Mouse (Mus musculus): ENCODE data around the gene Ghrh. TPM values are rescaled to one million over a fixed set of nuclear protein-coding genes. Genes with fewer than 3 reads are reported as not detected.

Gene Ghrh
- not detected in 2 replicates for total RNA-seq (2014; rRNA removed; ENCODE audit: low replicate concordance)
- not detected in 2 replicates for polyA plus RNA-seq (2015; fragmentation: Nextera tagmentation; extraction: Ambion mirVana)

- H3K9ac ChIP-seq (replicated peaks; ENCODE audit: low read depth, low read length): no peak within 1 kb of the TSS
- no peaks in the 10 kb centered on the region for H3K4me1 ChIP-seq (ENCODE audit: control insufficient read depth, insufficient read depth)
These were observed at the start of gene Ghrh for GRCm38 (mm10) chr2:157347361-157348159. Gene Ghrh (minus strand): TSS chr2:157347506.

GRCm38 (mm10) chr2:157395960-157396359 is 48.7 kb upstream of the Ghrh start:
- peaks cover 29% of the 10 kb centered on the region for H3K36me3 ChIP-seq (replicated peaks; ENCODE audit: control insufficient read depth, insufficient read depth, low read length)
- H3K27ac ChIP-seq (ENCODE audit: low read depth): peak overlapping the region; percentile 48
- H3K27me3 ChIP-seq (ENCODE audit: control insufficient read depth, insufficient read depth, low read length): no peaks in the 10 kb centered on the region
- no peaks in the 10 kb centered on the region for H3K9me3 ChIP-seq (replicated peaks; ENCODE audit: control insufficient read depth, low read length)
- no peak overlapping the region for H3K4me3 ChIP-seq (ENCODE audit: low read depth, low read length)
- no peak overlapping the region for H3K9ac ChIP-seq (replicated peaks; ENCODE audit: low read depth, low read length)
- no peaks in the 10 kb centered on the region for H3K4me1 ChIP-seq (ENCODE audit: control insufficient read depth, insufficient read depth)
- ATAC-seq (ENCODE audit: insufficient read depth, low read depth) (no peak), DNase-seq (ENCODE audit: low spot score) (no peak)
- 55% methylated on average over 13 of the region's 13 CpGs for WGBS
- peak overlapping the region; percentile 19; the same call in 1 of the 2 replicates for H3K4me2 ChIP-seq (ENCODE audit: low read depth, low read length)
- TF ChIP-seq CTCF (IDR thresholded peaks at IDR 0.05; ENCODE audit: low read depth): no peak
- TF ChIP-seq EP300 (IDR thresholded peaks at IDR 0.05; ENCODE audit: low read depth): no peak

More at GRCm38 (mm10) chr2:157347361-157348159, at the start of gene Ghrh:
- Histone ChIP-seq H3K36me3 (replicated peaks; ENCODE audit: control insufficient read depth, insufficient read depth, low read length) (no peaks in the 10 kb centered on the region), H3K27me3 (ENCODE audit: control insufficient read depth, insufficient read depth, low read length) (no peaks in the 10 kb centered on the region), H3K27ac (ENCODE audit: low read depth) (peak within 1 kb of the TSS; percentile 69), H3K4me2 (ENCODE audit: low read depth, low read length) (no peak within 1 kb of the TSS), H3K4me3 (ENCODE audit: low read depth, low read length) (no peak within 1 kb of the TSS), H3K9me3 (replicated peaks; ENCODE audit: control insufficient read depth, low read length) (no peaks in the 10 kb centered on the region)
- WGBS: 65% methylated on average over 26 of the region's 26 CpGs
- peak; percentile 70 for ATAC-seq (ENCODE audit: insufficient read depth, low read depth)
- peak; percentile 28 for DNase-seq (ENCODE audit: low spot score)
- TF ChIP-seq CTCF (IDR thresholded peaks at IDR 0.05; ENCODE audit: low read depth) (no peak), EP300 (IDR thresholded peaks at IDR 0.05; ENCODE audit: low read depth) (no peak)

GRCm38 (mm10) chr2:157395371-157395770 is 48.1 kb upstream of the Ghrh start:
- TF ChIP-seq CTCF (IDR thresholded peaks at IDR 0.05; ENCODE audit: low read depth) (no peak), EP300 (IDR thresholded peaks at IDR 0.05; ENCODE audit: low read depth) (no peak)
- Histone ChIP-seq H3K4me1 (ENCODE audit: control insufficient read depth, insufficient read depth) (no peaks in the 10 kb centered on the region), H3K9ac (replicated peaks; ENCODE audit: low read depth, low read length) (no peak overlapping the region), H3K4me3 (ENCODE audit: low read depth, low read length) (no peak overlapping the region), H3K4me2 (ENCODE audit: low read depth, low read length) (peak overlapping the region; percentile 19; the same call in 1 of the 2 replicates), H3K9me3 (replicated peaks; ENCODE audit: control insufficient read depth, low read length) (no peaks in the 10 kb centered on the region), H3K36me3 (replicated peaks; ENCODE audit: control insufficient read depth, insufficient read depth, low read length) (peaks cover 29% of the 10 kb centered on the region), H3K27me3 (ENCODE audit: control insufficient read depth, insufficient read depth, low read length) (no peaks in the 10 kb centered on the region), H3K27ac (ENCODE audit: low read depth) (peak overlapping the region; percentile 48)
- DNase-seq (ENCODE audit: low spot score) (no peak), ATAC-seq (ENCODE audit: insufficient read depth, low read depth) (no peak)
- 59% methylated on average over 5 of the region's 5 CpGs for WGBS

DNA sequence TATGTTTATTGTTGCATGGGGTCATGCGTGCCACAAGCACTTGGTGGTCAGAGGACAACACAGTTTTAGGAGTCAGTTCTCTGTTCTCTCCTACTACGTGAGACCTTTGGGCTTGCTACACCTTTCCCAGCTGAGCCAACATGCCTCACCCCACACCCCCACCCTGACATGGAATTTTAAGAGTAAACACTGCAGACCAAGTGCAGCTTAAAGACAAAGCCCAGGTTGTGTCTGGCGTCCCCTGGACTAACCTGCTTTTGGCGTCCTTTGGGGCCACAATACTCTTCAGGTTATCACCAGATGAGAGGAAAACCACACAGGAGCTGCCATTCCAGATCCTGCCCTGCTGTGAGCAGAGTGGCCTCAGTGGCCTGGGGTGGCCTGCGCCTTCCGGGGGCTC is 47.6 kb upstream of the Ghrh start:
- no peak overlapping the region for H3K9ac ChIP-seq (replicated peaks; ENCODE audit: low read depth, low read length)
- H3K27me3 ChIP-seq (ENCODE audit: control insufficient read depth, insufficient read depth, low read length): no peaks in the 10 kb centered on the region
- TF ChIP-seq CTCF (IDR thresholded peaks at IDR 0.05; ENCODE audit: low read depth) (no peak), EP300 (IDR thresholded peaks at IDR 0.05; ENCODE audit: low read depth) (no peak)
- DNase-seq (ENCODE audit: low spot score) (no peak), ATAC-seq (ENCODE audit: insufficient read depth, low read depth) (no peak)
- H3K4me2 ChIP-seq (ENCODE audit: low read depth, low read length): no peak overlapping the region
- no peaks in the 10 kb centered on the region for H3K9me3 ChIP-seq (replicated peaks; ENCODE audit: control insufficient read depth, low read length)
- H3K36me3 ChIP-seq (replicated peaks; ENCODE audit: control insufficient read depth, insufficient read depth, low read length): peaks cover 29% of the 10 kb centered on the region
- H3K27ac ChIP-seq (ENCODE audit: low read depth): no peak overlapping the region
- 61% methylated on average over 6 of the region's 6 CpGs for WGBS
- no peaks in the 10 kb centered on the region for H3K4me1 ChIP-seq (ENCODE audit: control insufficient read depth, insufficient read depth)
- no peak overlapping the region for H3K4me3 ChIP-seq (ENCODE audit: low read depth, low read length)

GRCm38 (mm10) chr2:157393549-157393948 is 46.2 kb upstream of the Ghrh start:
- Histone ChIP-seq H3K9ac (replicated peaks; ENCODE audit: low read depth, low read length) (no peak overlapping the region), H3K4me3 (ENCODE audit: low read depth, low read length) (no peak overlapping the region), H3K27me3 (ENCODE audit: control insufficient read depth, insufficient read depth, low read length) (no peaks in the 10 kb centered on the region), H3K4me2 (ENCODE audit: low read depth, low read length) (no peak overlapping the region), H3K36me3 (replicated peaks; ENCODE audit: control insufficient read depth, insufficient read depth, low read length) (peaks cover 27% of the 10 kb centered on the region), H3K4me1 (ENCODE audit: control insufficient read depth, insufficient read depth) (no peaks in the 10 kb centered on the region), H3K27ac (ENCODE audit: low read depth) (no peak overlapping the region), H3K9me3 (replicated peaks; ENCODE audit: control insufficient read depth, low read length) (no peaks in the 10 kb centered on the region)
- no peak for ATAC-seq (ENCODE audit: insufficient read depth, low read depth)
- no peak for TF ChIP-seq CTCF (IDR thresholded peaks at IDR 0.05; ENCODE audit: low read depth)
- DNase-seq (ENCODE audit: low spot score): no peak
- 95% methylated on average over 4 of the region's 4 CpGs for WGBS

Measured in heart, postnatal 0 days (tissue).